Mouse (Mus musculus) heart, adult 2 months (tissue): ENCODE measurements at regions not wholly inside any gene's neighbourhood (a gene's known extent, or its start where the extent isn't known, plus 50 kb on each side); places are given as distances from the start of the nearest gene placed in this dataset.

Experiments used
- DNase-seq, 2 experiments: peaks; one replicate each; pipeline ENCODE4 v3.0.0; 2021
- H3K27ac ChIP-seq: fragments of 200-600 bp; 2 replicates; pipeline ENCODE4 v1.8.1; 2022
- H3K27me3 ChIP-seq: fragments of 200-500 bp; 2 replicates; pipeline ENCODE4 v1.6.1; 2012; ENCODE audit warnings: mild to moderate bottlenecking, low read length, inconsistent platforms, mixed read lengths; ENCODE audit not compliant: control insufficient read depth, insufficient read depth
- H3K36me3 ChIP-seq: fragments of 200-500 bp; 2 replicates; pipeline ENCODE4 v1.6.1; 2012; ENCODE audit warnings: low read length, inconsistent platforms; ENCODE audit not compliant: control insufficient read depth, insufficient read depth
- H3K4me1 ChIP-seq: fragments of 200-500 bp; 2 replicates; pipeline ENCODE4 v1.6.1; 2011; ENCODE audit warnings: low read length; ENCODE audit not compliant: control insufficient read depth, insufficient read depth
- H3K4me3 ChIP-seq: fragments of 200-600 bp; 2 replicates; pipeline ENCODE4 v1.8.1; 2022
- H3K79me2 ChIP-seq: fragments of 200-500 bp; replicated peaks from 2 replicates; pipeline ENCODE4 v1.6.1; 2012; ENCODE audit warnings: mild to moderate bottlenecking, inconsistent platforms, low read length, moderate library complexity, mixed read lengths; ENCODE audit not compliant: control insufficient read depth, insufficient read depth
- H3K9ac ChIP-seq: fragments of 200-500 bp; 2 replicates; pipeline ENCODE4 v1.6.1; 2012; ENCODE audit warnings: low read depth, mild to moderate bottlenecking, control low read depth, inconsistent platforms, low read length, mixed read lengths
- CTCF ChIP-seq: fragments of 200-600 bp; IDR thresholded peaks from 2 replicates; pipeline ENCODE4 v1.8.1; 2022; ENCODE audit warnings: antibody characterized with exemption, mild to moderate bottlenecking, moderate library complexity
- EP300 ChIP-seq: fragments of 200-500 bp; IDR thresholded peaks from 2 replicates; pipeline ENCODE4 v1.6.1; 2011; ENCODE audit warnings: low read depth, low read length, control low read depth; ENCODE audit not compliant: insufficient read depth
- POLR2A ChIP-seq: fragments of 200-500 bp; IDR thresholded peaks from 2 replicates; pipeline ENCODE4 v1.6.1; 2011; ENCODE audit warnings: mild to moderate bottlenecking, low read depth, low read length, control low read depth; ENCODE audit not compliant: insufficient read depth
- WGBS: fragments of 180-500 bp; shearing (Covaris S2); methylation state at CpG from one replicate; pipeline ENCODE4 v1.1.7; 2018; 5-methylcytosine and 5-hydroxymethylcytosine counted together
- intact Hi-C: fragments of 180-260 bp; cut with DNase I; formaldehyde crosslinking; loops from one replicate; pipeline ENCODE4 v1.15.1; 2025

DNA sequence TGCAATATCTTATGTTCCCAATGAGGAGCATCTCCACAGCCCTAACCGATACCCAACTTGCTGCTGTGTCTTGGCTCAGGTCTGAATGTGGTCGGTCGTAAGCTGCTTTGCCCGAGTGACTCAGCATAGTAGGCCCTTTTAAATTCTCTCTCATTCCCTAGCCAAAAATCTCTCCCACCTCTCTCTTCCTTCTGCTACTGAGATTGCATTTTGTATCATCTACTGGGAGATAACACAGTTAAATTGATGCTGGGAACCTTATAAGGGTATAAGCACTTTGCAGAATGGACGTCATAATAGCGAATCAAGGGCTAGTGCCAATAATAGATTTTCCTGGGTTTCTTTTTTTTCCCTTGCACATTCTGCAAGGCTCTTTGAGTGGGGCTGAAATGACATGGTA, 54.8 kb upstream of the Bdnf start:
- no peak overlapping the region for H3K4me3 ChIP-seq
- intact Hi-C loops: no loop called here
- no peak for TF ChIP-seq POLR2A
- no peak for TF ChIP-seq EP300
- TF ChIP-seq CTCF: no peak
- H3K27me3 ChIP-seq: no peaks in the 10 kb centered on the region
- no peaks in the 10 kb centered on the region for H3K79me2 ChIP-seq
- DNase-seq: no peak
- H3K27ac ChIP-seq: no peak overlapping the region
- H3K36me3 ChIP-seq: no peaks in the 10 kb centered on the region
- no peak overlapping the region for H3K9ac ChIP-seq
- no peaks in the 10 kb centered on the region for H3K4me1 ChIP-seq
- WGBS: 78% methylated on average over 6 of the region's 6 CpGs

DNA sequence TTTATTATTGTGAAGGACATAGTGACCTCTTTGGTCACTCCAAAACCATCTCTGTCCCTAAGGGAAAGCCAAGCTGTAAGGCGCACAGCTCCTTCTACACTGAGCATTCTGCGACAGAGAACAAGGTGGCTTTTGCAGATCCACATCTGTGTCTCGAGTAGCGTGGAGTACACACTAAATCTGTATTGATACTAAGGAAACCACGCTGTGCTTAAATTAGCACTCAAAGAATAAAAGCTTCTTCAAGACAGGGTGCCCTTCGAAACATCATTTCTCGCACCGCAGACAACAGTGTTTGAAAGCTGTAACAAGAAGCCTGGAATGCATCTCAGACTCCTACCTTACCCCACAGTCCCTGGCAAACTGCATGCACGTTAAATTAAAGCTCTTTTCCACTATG, 52.9 kb upstream of the Bdnf start:
- whole genome bisulfite sequencing: 71% methylated on average over 9 of the region's 9 CpGs

More for the DNA sequence above, 52.9 kb upstream of the Bdnf start:
- H3K79me2 ChIP-seq: no peaks in the 10 kb centered on the region
- H3K36me3 ChIP-seq: no peaks in the 10 kb centered on the region
- H3K9ac ChIP-seq: no peak overlapping the region
- H3K27ac ChIP-seq: no peak overlapping the region
- intact Hi-C loops: no loop called here
- H3K4me1 ChIP-seq: no peaks in the 10 kb centered on the region
- H3K4me3 ChIP-seq: no peak overlapping the region
- DNase-seq: no peak
- H3K27me3 ChIP-seq: no peaks in the 10 kb centered on the region
- TF ChIP-seq CTCF (no peak), POLR2A (no peak), EP300 (no peak)
